In genomic region chrX:119886957-119887593, GRCm38 (mm10) we compare ENCODE assay signal across 34 mouse cellular contexts. TPM values are rescaled to one million over a fixed set of nuclear protein-coding genes. Genes with fewer than 3 reads are reported as not detected.
"Had no signal": no experiment of that assay in that cellular context is flagged by ENCODE, and none has a peak within 500 bp of the region (broad histone marks: within the 10 kb centered on the region; RNA-seq: fewer than 3 reads in every experiment).

No protein-coding gene starts in this region.

- H3K27me3 ChIP-seq: heart, embryonic 12.5 days; heart, embryonic 13.5 days; heart, embryonic 15.5 days; hindbrain, embryonic 12.5 days; hindbrain, embryonic 13.5 days; hindbrain, embryonic 15.5 days; kidney, embryonic 15.5 days had no signal

- H3K36me3 ChIP-seq: heart, embryonic 10.5 days; heart, embryonic 12.5 days; heart, embryonic 13.5 days; heart, embryonic 15.5 days; hindbrain, embryonic 10.5 days; hindbrain, embryonic 12.5 days; hindbrain, embryonic 13.5 days; hindbrain, embryonic 15.5 days; kidney, embryonic 15.5 days had no signal

- DNase-seq: heart, postnatal 10 days; heart, postnatal 14 days; heart, postnatal 36 days; heart, postnatal 4 days; kidney, adult 11 months; kidney, adult 18-20 months; kidney, adult 2 months; kidney, adult 8-10 months; kidney, adult 9 months; kidney, postnatal 10 days; kidney, postnatal 14 days; kidney, postnatal 25 days; kidney, postnatal 36 days; kidney, postnatal 4 days; layer of hippocampus, adult 9-11 months; layer of hippocampus, postnatal 36 days had no signal

- H3K4me1 ChIP-seq: heart, embryonic 10.5 days; heart, embryonic 12.5 days; heart, embryonic 13.5 days; heart, embryonic 15.5 days; hindbrain, embryonic 10.5 days; hindbrain, embryonic 12.5 days; hindbrain, embryonic 13.5 days; hindbrain, embryonic 15.5 days; kidney, embryonic 15.5 days had no signal

- H3K9ac ChIP-seq: heart, embryonic 12.5 days; heart, embryonic 13.5 days; heart, embryonic 15.5 days; hindbrain, embryonic 12.5 days; hindbrain, embryonic 13.5 days; hindbrain, embryonic 14.5 days; hindbrain, embryonic 15.5 days; kidney, embryonic 15.5 days had no signal

- H3K27ac ChIP-seq: heart, embryonic 10.5 days; heart, embryonic 13.5 days; heart, embryonic 15.5 days; hindbrain, embryonic 10.5 days; hindbrain, embryonic 12.5 days; hindbrain, embryonic 13.5 days; hindbrain, embryonic 14.5 days; hindbrain, embryonic 15.5 days; hindbrain, postnatal 0 days; kidney, embryonic 15.5 days; kidney, postnatal 0 days; layer of hippocampus, adult 2 months; left cerebral cortex, adult 2 months had no signal

- H3K9me3 ChIP-seq: heart, embryonic 10.5 days; heart, embryonic 12.5 days; heart, embryonic 13.5 days; heart, embryonic 15.5 days; hindbrain, embryonic 10.5 days; hindbrain, embryonic 12.5 days; hindbrain, embryonic 13.5 days; hindbrain, embryonic 15.5 days; kidney, embryonic 15.5 days had no signal

- H3K4me2 ChIP-seq: heart, embryonic 11.5 days; heart, embryonic 12.5 days; heart, embryonic 13.5 days; heart, embryonic 15.5 days; hindbrain, embryonic 12.5 days; hindbrain, embryonic 13.5 days; hindbrain, embryonic 14.5 days; hindbrain, embryonic 15.5 days; kidney, embryonic 15.5 days had no signal

- H3K4me3 ChIP-seq: heart, embryonic 10.5 days; heart, embryonic 12.5 days; heart, embryonic 13.5 days; heart, embryonic 15.5 days; hindbrain, embryonic 10.5 days; hindbrain, embryonic 12.5 days; hindbrain, embryonic 13.5 days; hindbrain, embryonic 15.5 days; kidney, embryonic 15.5 days; layer of hippocampus, adult 2 months; left cerebral cortex, adult 2 months had no signal

- ATAC-seq: hindbrain, embryonic 16.5 days; hindbrain, postnatal 0 days; inflammation-experienced regulatory T-cells, adult 6 months had no signal

RNA-seq across cellular contexts. Expression of gene Pabpc5, which starts 39.9 kb away (rescaled TPM):
- polyA plus RNA-seq: inflammation-experienced regulatory T-cells, adult 6 months; kidney, adult 2 months; large intestine, adult 2 months had no signal
